Comparison of ENCODE assay signal across 8 mouse cellular contexts in the genomic region with DNA sequence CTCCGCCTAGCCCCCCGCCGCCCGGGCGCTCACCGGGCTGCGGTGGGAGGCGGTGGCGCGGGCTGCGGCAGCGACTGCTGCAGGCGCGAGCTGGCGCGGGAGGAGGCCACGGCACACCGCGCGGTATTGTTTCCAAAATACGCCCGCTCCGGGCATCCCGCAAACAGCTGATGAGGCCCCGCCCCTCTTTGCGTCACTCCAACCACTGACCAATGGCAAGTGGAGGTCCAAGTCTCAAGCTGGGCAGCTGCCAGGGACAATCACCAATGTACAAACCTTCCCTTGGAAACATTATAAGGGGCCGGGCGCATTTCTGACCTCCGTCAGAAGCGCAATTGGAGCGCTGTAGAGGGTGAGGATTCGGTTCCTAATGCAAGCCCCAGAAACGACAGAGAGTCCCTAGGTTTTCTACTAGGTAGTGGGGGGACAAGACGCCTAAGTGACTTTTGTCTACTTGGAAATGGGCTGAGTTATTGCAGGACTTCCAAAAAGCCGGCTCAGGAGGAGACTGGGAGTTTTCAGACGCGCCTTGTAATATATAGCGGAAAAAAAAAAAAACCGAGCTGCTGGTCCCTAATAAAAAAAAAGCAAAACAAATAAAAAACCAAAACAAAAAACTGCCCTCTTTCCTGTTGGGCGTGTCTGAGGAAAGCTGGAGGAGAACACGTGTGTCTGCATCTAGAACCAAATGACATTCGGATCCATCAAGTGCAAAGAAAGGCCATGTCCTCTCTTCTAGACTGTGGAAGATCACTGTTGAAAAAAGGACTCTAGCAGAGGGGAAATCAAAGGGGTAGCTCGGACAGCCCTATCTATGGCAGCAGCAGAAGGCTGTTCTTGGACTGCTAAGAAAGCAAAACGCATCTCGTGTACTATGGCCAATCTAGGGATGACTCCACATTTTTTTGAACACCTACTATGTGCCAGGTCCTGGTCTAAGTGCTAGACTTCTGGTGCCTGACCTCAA. TPM values are rescaled to one million over a fixed set of nuclear protein-coding genes. Genes with fewer than 3 reads are reported as not detected.
DNase-seq lines count a peak whose midpoint lies in the region; ATAC-seq and TF ChIP-seq lines count a peak whose summit lies in the region.

A gene (minus strand): TSS at position 181 of the 967 bp plus-strand sequence.

- TF ChIP-seq CTCF in C2C12 (IDR thresholded peaks at IDR 0.05; ENCODE audit: control insufficient read depth, insufficient read depth, insufficient read length), result no peak
- no peak for TF ChIP-seq CTCF in liver, adult 2 months (IDR thresholded peaks at IDR 0.05; ENCODE audit: low read depth, low read length)

- H3K4me1 ChIP-seq in brown adipose tissue, adult 24 weeks (ENCODE audit: control insufficient read depth, insufficient read depth, insufficient read length, low read length), result peaks cover 37% of the 10 kb centered on the region
- H3K4me1 ChIP-seq in heart, embryonic 12.5 days (replicated peaks), result peaks cover 44% of the 10 kb centered on the region
- peaks cover 47% of the 10 kb centered on the region for H3K4me1 ChIP-seq in kidney, embryonic 16.5 days (ENCODE audit: insufficient read depth, low read length)
- H3K4me1 ChIP-seq in liver, adult 2 months (ENCODE audit: control insufficient read depth, insufficient read depth, low read length), result peaks cover 31% of the 10 kb centered on the region

- peak within 1 kb of the TSS; percentile 32 for H3K27ac ChIP-seq in brown adipose tissue, adult 24 weeks (replicated peaks; ENCODE audit: low read depth, low read length)
- peak within 1 kb of the TSS; percentile 39; the same call in 1 of the 2 replicates for H3K27ac ChIP-seq in heart, embryonic 12.5 days (ENCODE audit: poor library complexity, severe bottlenecking)
- peak within 1 kb of the TSS; percentile 61 for H3K27ac ChIP-seq in kidney, embryonic 16.5 days (ENCODE audit: low read length)
- peak within 1 kb of the TSS; percentile 59 for H3K27ac ChIP-seq in liver, adult 2 months (replicated peaks; ENCODE audit: insufficient read depth, low read depth, low read length)

- DNase-seq in fat pad, adult 2 months (ENCODE audit: extremely low read depth, low read depth, low spot score), result peak; percentile 68
- peak; percentile 93 for DNase-seq in liver, adult 2 months (ENCODE audit: extremely low read depth, low read depth, low spot score)
- peak; percentile 92 to 95 for DNase-seq in spleen, postnatal 36 days (ENCODE audit: low spot score in 2 of 2)

- TF ChIP-seq POLR2A in liver, adult 2 months (IDR thresholded peaks at IDR 0.05; ENCODE audit: extremely low read depth, insufficient read depth, low read length), result peak; percentile 85

- H3K9me3 ChIP-seq in heart, embryonic 12.5 days (replicated peaks), result peaks cover 3% of the 10 kb centered on the region; the same call in 1 of the 2 replicates
- no peaks in the 10 kb centered on the region for H3K9me3 ChIP-seq in kidney, embryonic 16.5 days (ENCODE audit: low read length)

- no peaks in the 10 kb centered on the region for H3K27me3 ChIP-seq in C2C12 (ENCODE audit: control insufficient read depth, insufficient read depth, insufficient read length)
- H3K27me3 ChIP-seq in heart, embryonic 12.5 days (replicated peaks), result no peaks in the 10 kb centered on the region
- H3K27me3 ChIP-seq in kidney, embryonic 16.5 days (ENCODE audit: insufficient read depth, low read length), result 0 out of 2 replicates have a peak, but pooled peaks cover 3% of the 10 kb centered on the region
- no peaks in the 10 kb centered on the region for H3K27me3 ChIP-seq in liver, adult 2 months (ENCODE audit: control insufficient read depth, insufficient read depth, low read length)

- H3K79me2 ChIP-seq in C2C12 (ENCODE audit: control insufficient read depth, insufficient read depth), result no peaks in the 10 kb centered on the region
- H3K79me2 ChIP-seq in liver, adult 2 months (ENCODE audit: control insufficient read depth, insufficient read depth, low read length), result no peaks in the 10 kb centered on the region

- no peaks in the 10 kb centered on the region for H3K79me3 ChIP-seq in C2C12 (ENCODE audit: low read depth)

- H3ac ChIP-seq in C2C12 (ENCODE audit: control insufficient read depth, insufficient read length, low read depth), result peak within 1 kb of the TSS; percentile 57

- H3K36me3 ChIP-seq in C2C12 (ENCODE audit: control insufficient read depth, insufficient read depth), result no peaks in the 10 kb centered on the region
- H3K36me3 ChIP-seq in heart, embryonic 12.5 days, result no peaks in the 10 kb centered on the region
- H3K36me3 ChIP-seq in kidney, embryonic 16.5 days (ENCODE audit: insufficient read depth, low read length), result no peaks in the 10 kb centered on the region
- no peaks in the 10 kb centered on the region for H3K36me3 ChIP-seq in liver, adult 2 months (ENCODE audit: control insufficient read depth, insufficient read depth, low read length)

- H3K4me3 ChIP-seq in C2C12 (ENCODE audit: insufficient read depth, poor library complexity, severe bottlenecking), result peak within 1 kb of the TSS; percentile 29
- H3K4me3 ChIP-seq in brown adipose tissue, adult 24 weeks (ENCODE audit: insufficient read depth, low read depth, low read length), result peak within 1 kb of the TSS; percentile 79
- peak within 1 kb of the TSS; percentile 80 for H3K4me3 ChIP-seq in heart, embryonic 12.5 days
- H3K4me3 ChIP-seq in kidney, embryonic 16.5 days (ENCODE audit: low read length), result peak within 1 kb of the TSS; percentile 92
- H3K4me3 ChIP-seq in liver, adult 2 months (ENCODE audit: insufficient read depth, low read depth, low read length), result peak within 1 kb of the TSS; percentile 67

- peak within 1 kb of the TSS; percentile 87 for H3K4me2 ChIP-seq in heart, embryonic 12.5 days
- H3K4me2 ChIP-seq in kidney, embryonic 16.5 days (replicated peaks; ENCODE audit: low read depth, low read length), result peak within 1 kb of the TSS; percentile 76

- H3K9ac ChIP-seq in heart, embryonic 12.5 days, result peak within 1 kb of the TSS; percentile 76
- peak within 1 kb of the TSS; percentile 80 for H3K9ac ChIP-seq in kidney, embryonic 16.5 days (replicated peaks; ENCODE audit: low read length)
- H3K9ac ChIP-seq in liver, adult 2 months (ENCODE audit: low read depth, low read length), result peak within 1 kb of the TSS; percentile 83

- peak; percentile 89 for ATAC-seq in heart, embryonic 12.5 days (ENCODE audit: insufficient number of reproducible peaks, low FRiP score)
- ATAC-seq in kidney, embryonic 16.5 days (ENCODE audit: low FRiP score, low TSS enrichment), result peak; percentile 88
- peak; percentile 82 for ATAC-seq in monocyte, adult 5-6 weeks (replicated peaks; ENCODE audit: insufficient number of reproducible peaks, low FRiP score, low TSS enrichment, poor library complexity, severe bottlenecking)

- 1% methylated on average over 45 of the region's 45 CpGs for WGBS in heart, embryonic 12.5 days
- WGBS in kidney, embryonic 16.5 days, result under 1% methylated on average over 45 of the region's 45 CpGs
- WGBS in liver, adult 2 months, result under 1% methylated on average over 45 of the region's 45 CpGs

TF ChIP-seq in C2C12, 6 proteins besides CTCF, POLR2A, EP300 and RAD21:
- no peak for TF ChIP-seq MYOG (IDR thresholded peaks at IDR 0.05; ENCODE audit: control insufficient read depth, extremely low read depth, insufficient read length)
- no peak for TF ChIP-seq USF1 (IDR thresholded peaks at IDR 0.05; ENCODE audit: low read depth)
- peak; percentile 8 for TF ChIP-seq MAX (IDR thresholded peaks at IDR 0.05)
- peak; percentile 3 for TF ChIP-seq CEBPB (IDR thresholded peaks at IDR 0.05; ENCODE audit: low read depth)

RNA-seq across cellular contexts. Expression of the gene that starts here (rescaled TPM):
- polyA plus RNA-seq in C2C12 (2012; fragmentation: generic; extraction: Trizol), result 0.42 TPM
- polyA plus RNA-seq in brown adipose tissue, adult 24 weeks (2012; ENCODE audit: insufficient read depth, insufficient read length, missing spikeins), result 2.5 and 3.0 TPM in 2 replicates
- 2.0 and 2.7 TPM in 2 replicates for polyA plus RNA-seq in heart, embryonic 12.5 days (2016; fragmentation: Nextera tagmentation; extraction: Ambion mirVana)
- polyA plus RNA-seq in kidney, embryonic 16.5 days (2015; fragmentation: Nextera tagmentation; extraction: Ambion mirVana), result 7.6 and 9.9 TPM in 2 replicates
- 10.9 and 17.0 TPM in 2 replicates for total RNA-seq in liver, adult 2 months (2014; rRNA removed)
- polyA plus RNA-seq in liver, adult 2 months (2012; rRNA removed), result 3.9 and 5.7 TPM in 2 replicates
- 21.5 to 42.1 TPM (median 35.4 TPM) in 3 replicates for total RNA-seq in monocyte, adult 5-6 weeks (2017)

Comparison
In these comparisons a context has a peak if more than half of its experiments do, and no peak if none do; other contexts are left out.
1. Peak in every context shown above with its lines: DNase-seq, ATAC-seq, H3K4me3 ChIP-seq and H3K27ac ChIP-seq.
2. H3K4me3 ChIP-seq: peak in every context shown above with its lines; median percentile 92 in kidney, embryonic 16.5 days; 80 in heart, embryonic 12.5 days; 79 in brown adipose tissue, adult 24 weeks; 67 in liver, adult 2 months; 29 in C2C12.